Mouse (Mus musculus) embryo, embryonic 9.5 days (tissue): ENCODE data around the gene Ncr1.
"Not testable (repeated sequence)": the region's sequence is repeated elsewhere in the genome, so short reads cannot be mapped to it uniquely, and the experiment has no call there.

Source experiments
- DNase-seq: peaks from one replicate; pipeline ENCODE4 v3.0.0-alpha.2; 2017; ENCODE audit errors: extremely low spot score

Gene Ncr1

GRCm38 (mm10) chr7:4337509-4337908 lies at the start of gene Ncr1:
Ncr1 (plus strand) TSS chr7:4337724.
- no peak for DNase-seq

- DNase-seq, result no peak
Observed at GRCm38 (mm10) chr7:4292638-4293037, 44.9 kb upstream of the Ncr1 start.

DNA sequence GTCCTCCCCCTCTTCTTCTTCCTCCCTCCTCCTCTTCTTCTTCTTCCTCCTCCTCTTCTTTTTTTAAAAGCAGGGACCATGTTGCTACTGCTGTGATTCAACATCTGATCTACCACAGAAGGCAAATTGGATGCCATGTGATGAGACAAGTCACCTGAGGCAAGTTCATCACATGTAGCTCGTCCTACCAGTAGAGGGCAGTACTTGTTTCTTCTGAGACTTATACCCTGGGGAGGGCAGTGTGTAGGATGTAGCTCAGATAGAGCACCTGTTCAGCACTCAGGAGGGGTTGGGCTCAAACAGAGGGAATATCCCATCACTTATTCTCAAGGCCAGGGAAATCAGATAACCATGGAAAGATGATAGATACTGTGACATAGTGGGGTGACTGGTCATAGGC lies 40.3 kb upstream of the Ncr1 start:
- DNase-seq, result no peak

DNA sequence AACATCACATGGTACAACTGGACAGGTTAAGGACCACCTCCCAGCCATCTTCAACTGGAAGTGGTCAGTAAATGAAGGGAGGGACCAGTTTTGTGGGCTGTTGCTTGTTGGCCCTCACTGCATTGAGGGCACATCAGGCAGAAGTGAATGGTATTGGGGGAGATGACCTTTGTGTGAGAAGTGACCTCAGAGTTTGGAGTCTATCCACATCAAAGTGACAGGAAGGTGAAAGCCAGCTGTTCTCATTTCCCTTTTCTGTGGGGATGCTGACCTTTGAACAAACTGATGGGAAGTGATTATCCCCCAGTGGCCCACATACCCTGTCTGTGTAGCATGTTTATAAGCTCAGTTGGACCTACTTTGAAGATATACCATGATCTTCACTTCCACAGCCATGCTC lies 37.4 kb upstream of the Ncr1 start:
- DNase-seq, result no peak

GRCm38 (mm10) chr7:4303457-4303856 lies 34.1 kb upstream of the Ncr1 start:
- no peak for DNase-seq

DNA sequence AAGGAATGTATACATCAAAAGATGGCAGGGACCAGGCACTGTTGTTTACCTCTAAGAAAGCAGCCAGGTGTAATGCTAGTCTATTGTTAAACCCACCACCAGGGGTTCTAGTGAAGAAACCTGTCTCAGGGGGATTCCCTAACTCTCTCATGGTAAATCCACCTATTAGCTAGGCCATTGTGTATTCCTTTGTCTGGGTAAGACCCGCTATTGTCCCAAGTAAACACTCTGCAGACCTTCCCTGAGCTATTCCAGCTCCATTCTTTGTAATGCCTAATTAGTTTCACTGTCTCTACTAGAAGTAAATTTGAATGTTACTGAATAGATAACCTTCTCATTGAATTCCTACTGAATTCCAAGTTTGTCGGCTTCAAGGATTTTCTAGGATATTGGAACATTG lies 24.4 kb upstream of the Ncr1 start:
- not testable (repeated sequence) for DNase-seq

DNA sequence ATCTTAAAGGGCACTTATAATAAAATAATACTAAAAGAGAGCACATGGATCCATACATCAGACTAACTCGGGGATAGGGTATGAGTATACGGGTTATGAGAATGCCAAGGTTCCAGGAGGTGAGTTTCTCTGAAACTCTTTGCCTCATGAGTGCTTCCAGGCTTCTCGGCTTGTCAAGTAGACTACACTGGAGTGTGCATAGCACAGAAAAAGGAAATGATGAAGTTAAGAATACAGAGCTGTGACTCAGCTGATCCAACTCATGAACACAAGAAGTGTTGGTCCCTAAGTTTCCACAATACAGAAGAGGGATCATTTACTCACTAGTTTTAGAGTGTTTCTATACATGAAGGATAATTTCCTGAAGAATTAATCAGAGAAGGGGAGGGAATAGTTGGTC lies 24.0 kb upstream of the Ncr1 start:
- DNase-seq, result not testable (repeated sequence)

DNA sequence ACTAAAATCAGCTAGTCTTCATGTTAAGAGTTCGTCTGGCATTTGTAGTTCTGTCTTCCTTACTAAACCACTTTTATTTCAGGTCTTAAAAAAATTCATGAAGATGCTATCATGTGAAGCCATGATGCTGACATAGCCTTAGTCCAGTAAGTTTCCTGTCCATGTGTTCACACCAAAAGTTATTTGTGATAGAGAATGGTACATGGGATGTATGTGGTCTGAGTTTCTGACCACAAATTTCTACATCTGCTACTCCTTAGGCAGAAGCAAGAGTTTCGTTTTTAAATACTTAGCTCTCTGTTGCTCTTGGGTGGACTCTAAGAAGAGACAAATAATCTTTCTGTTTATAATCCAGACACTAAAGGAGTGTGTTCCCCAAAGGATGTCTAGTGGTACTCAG lies 14.2 kb upstream of the Ncr1 start:
- DNase-seq, result no peak

- no peak for DNase-seq
Observed at GRCm38 (mm10) chr7:4373521-4373920, 36.0 kb downstream of the Ncr1 start.
